Mouse (Mus musculus): ENCODE measurements at regions not wholly inside any gene's neighbourhood (a gene's known extent, or its start where the extent isn't known, plus 50 kb on each side); places are given as distances from the start of the nearest gene placed in this dataset.

GRCm38 (mm10) chr9:113417106-113417505 is 291.0 kb downstream of the Pdcd6ip start:
- DNase-seq, result no peak

GRCm38 (mm10) chr9:113415511-113415931 is 292.5 kb downstream of the Pdcd6ip start:
- no peak for DNase-seq

GRCm38 (mm10) chr9:113414690-113415089 is 293.4 kb downstream of the Pdcd6ip start:
- no peak for DNase-seq

- DNase-seq, result peak in 1 of 2 experiments; percentile 11
These were observed 294.2 kb downstream of the Pdcd6ip start for GRCm38 (mm10) chr9:113413851-113414250.

GRCm38 (mm10) chr9:113411638-113412037 is 296.4 kb downstream of the Pdcd6ip start:
- DNase-seq, result no peak

GRCm38 (mm10) chr9:113408521-113408920 is 299.5 kb downstream of the Pdcd6ip start:
- no peak for DNase-seq

GRCm38 (mm10) chr9:113394320-113394719 is 313.7 kb downstream of the Pdcd6ip start:
- no peak for DNase-seq

GRCm38 (mm10) chr9:113387356-113387755 is 320.7 kb downstream of the Pdcd6ip start:
- no peak for DNase-seq

GRCm38 (mm10) chr9:113381591-113382110 is 326.4 kb downstream of the Pdcd6ip start:
- DNase-seq, result no peak

- DNase-seq, result no peak
These were observed 327.5 kb downstream of the Pdcd6ip start for GRCm38 (mm10) chr9:113380408-113381129.

- DNase-seq, result no peak
These were observed 329.5 kb downstream of the Pdcd6ip start for GRCm38 (mm10) chr9:113378525-113378924.

GRCm38 (mm10) chr9:113371718-113372306 is 336.2 kb downstream of the Pdcd6ip start:
- DNase-seq, result no peak

- DNase-seq, result no peak
These were observed 360.1 kb downstream of the Pdcd6ip start for GRCm38 (mm10) chr9:113347942-113348341.

- DNase-seq, result no peak
These were observed 361.5 kb downstream of the Pdcd6ip start for GRCm38 (mm10) chr9:113346531-113346930.

- no peak for DNase-seq
These were observed 365.9 kb downstream of the Pdcd6ip start for GRCm38 (mm10) chr9:113342131-113342530.

- no peak for DNase-seq
These were observed 367.2 kb downstream of the Pdcd6ip start for GRCm38 (mm10) chr9:113340838-113341237.

GRCm38 (mm10) chr9:113340036-113340435 is 368.0 kb downstream of the Pdcd6ip start:
- DNase-seq, result no peak

GRCm38 (mm10) chr9:113324489-113324888 is 383.6 kb downstream of the Pdcd6ip start:
- DNase-seq, result no peak

GRCm38 (mm10) chr9:113309707-113310574 is 398.1 kb downstream of the Pdcd6ip start:
- no peak for DNase-seq

GRCm38 (mm10) chr9:113305761-113306160 is 402.3 kb downstream of the Pdcd6ip start:
- DNase-seq, result no peak

- no peak for DNase-seq
These were observed 405.6 kb downstream of the Pdcd6ip start for GRCm38 (mm10) chr9:113302429-113302828.

- DNase-seq, result no peak
These were observed 407.2 kb downstream of the Pdcd6ip start for GRCm38 (mm10) chr9:113300846-113301245.

GRCm38 (mm10) chr9:113299900-113300299 is 408.2 kb downstream of the Pdcd6ip start:
- DNase-seq, result no peak

Measured in kidney, postnatal 25 days (tissue).